Mouse (Mus musculus) embryonic facial prominence, embryonic 10.5 days (tissue): ENCODE data around the gene Zg16. TPM values are rescaled to one million over a fixed set of nuclear protein-coding genes. Genes with fewer than 3 reads are reported as not detected.

Source experiments
- DNase-seq: peaks from one replicate; pipeline ENCODE4 v3.0.0-alpha.2; 2017; ENCODE audit warnings: low spot score
- H3K27ac ChIP-seq: fragments of 300-500 bp; sonication (generic); replicated peaks from 2 replicates; pipeline ENCODE4 v1.5.1; 2016; ENCODE audit warnings: mild to moderate bottlenecking
- H3K27me3 ChIP-seq: fragments of 300-500 bp; sonication (generic); replicated peaks from 2 replicates; pipeline ENCODE4 v1.6.1; 2016; ENCODE audit warnings: low read depth, mild to moderate bottlenecking; ENCODE audit not compliant: poor library complexity, severe bottlenecking
- H3K36me3 ChIP-seq: fragments of 300-500 bp; sonication (generic); replicated peaks from 2 replicates; pipeline ENCODE4 v1.6.1; 2016; ENCODE audit warnings: mild to moderate bottlenecking, moderate library complexity
- H3K4me1 ChIP-seq: fragments of 300-500 bp; sonication (generic); 2 replicates; pipeline ENCODE4 v1.6.1; 2016
- H3K4me3 ChIP-seq: fragments of 300-500 bp; sonication (generic); 2 replicates; pipeline ENCODE4 v1.5.1; 2016; ENCODE audit warnings: mild to moderate bottlenecking, moderate library complexity
- H3K9me3 ChIP-seq: fragments of 300-500 bp; sonication (generic); 2 replicates; pipeline ENCODE4 v1.6.1; 2016; ENCODE audit warnings: mild to moderate bottlenecking
- WGBS: fragments of 180-500 bp; shearing (Covaris S2); methylation state at CpG from one replicate; pipeline ENCODE4 v1.1.7; 2016; 5-methylcytosine and 5-hydroxymethylcytosine counted together
- polyA plus RNA-seq: library from polyadenylated mRNA; unstranded; fragments of >200 nt; fragmentation: Nextera tagmentation; extraction: Ambion mirVana; gene quantifications from 2 replicates; pipeline ENCODE4 v1.2.1, GENCODE M21; 2016

Zg16 gene
- polyA plus RNA-seq, 1 experiment from 2014 or later, result not detected

- Histone ChIP-seq H3K27ac (peak overlapping the region; percentile 100), H3K9me3 (no peaks in the 10 kb centered on the region), H3K27me3 (no peaks in the 10 kb centered on the region), H3K4me3 (peak overlapping the region; percentile 86), H3K36me3 (peaks cover 80% of the 10 kb centered on the region), H3K4me1 (peaks cover 38% of the 10 kb centered on the region)
- whole genome bisulfite sequencing, result 72% methylated on average over 8 of the region's 8 CpGs
- no peak for DNase-seq
Observed at GRCm38 (mm10) chr7:127027885-127028284, 59.2 kb downstream of the Zg16 start.

GRCm38 (mm10) chr7:127026984-127027726 is 60.0 kb downstream of the Zg16 start, which contains the start of gene Maz:
Gene Maz (minus strand): TSS chr7:127027037.
- Histone ChIP-seq H3K9me3 (no peaks in the 10 kb centered on the region), H3K4me3 (peak within 1 kb of the TSS; percentile 86), H3K27ac (peak within 1 kb of the TSS; percentile 100), H3K27me3 (no peaks in the 10 kb centered on the region), H3K4me1 (peaks cover 45% of the 10 kb centered on the region), H3K36me3 (peaks cover 80% of the 10 kb centered on the region)
- WGBS, result under 1% methylated on average over 62 of the region's 63 CpGs
- DNase-seq, result peak; percentile 100

GRCm38 (mm10) chr7:127026616-127026983 is 60.5 kb downstream of the Zg16 start:
- H3K9me3 ChIP-seq, result no peaks in the 10 kb centered on the region
- peak overlapping the region; percentile 100 for H3K27ac ChIP-seq
- DNase-seq, result no peak
- H3K4me3 ChIP-seq, result peak overlapping the region; percentile 86
- peaks cover 80% of the 10 kb centered on the region for H3K36me3 ChIP-seq
- 3% methylated on average over 26 of the region's 48 CpGs for WGBS
- H3K27me3 ChIP-seq, result no peaks in the 10 kb centered on the region
- H3K4me1 ChIP-seq, result peaks cover 50% of the 10 kb centered on the region

GRCm38 (mm10) chr7:127026161-127026600 is 60.9 kb downstream of the Zg16 start:
- Histone ChIP-seq H3K36me3 (peaks cover 78% of the 10 kb centered on the region), H3K27ac (peak overlapping the region; percentile 100), H3K27me3 (no peaks in the 10 kb centered on the region), H3K4me3 (peak overlapping the region; percentile 86), H3K9me3 (no peaks in the 10 kb centered on the region), H3K4me1 (peaks cover 55% of the 10 kb centered on the region)
- under 1% methylated on average over 46 of the region's 48 CpGs for WGBS
- peak; percentile 86 for DNase-seq

GRCm38 (mm10) chr7:127025556-127026160 is 61.5 kb downstream of the Zg16 start:
- H3K4me1 ChIP-seq, result peaks cover 60% of the 10 kb centered on the region
- no peaks in the 10 kb centered on the region for H3K9me3 ChIP-seq
- H3K27me3 ChIP-seq, result no peaks in the 10 kb centered on the region
- peak overlapping the region; percentile 100 for H3K27ac ChIP-seq
- peaks cover 72% of the 10 kb centered on the region for H3K36me3 ChIP-seq
- H3K4me3 ChIP-seq, result peak overlapping the region; percentile 86
- under 1% methylated on average over 64 of the region's 65 CpGs for WGBS
- peak; percentile 71 for DNase-seq

GRCm38 (mm10) chr7:127024755-127025555 is 62.2 kb downstream of the Zg16 start:
- Histone ChIP-seq H3K36me3 (peaks cover 65% of the 10 kb centered on the region), H3K9me3 (no peaks in the 10 kb centered on the region), H3K27me3 (no peaks in the 10 kb centered on the region), H3K4me1 (peaks cover 67% of the 10 kb centered on the region), H3K27ac (peak overlapping the region; percentile 100), H3K4me3 (peak overlapping the region; percentile 86)
- peak; percentile 85 for DNase-seq
- WGBS, result under 1% methylated on average over 30 of the region's 30 CpGs

- peak overlapping the region; percentile 100 for H3K27ac ChIP-seq
Observed at GRCm38 (mm10) chr7:127023896-127024690, 63.0 kb downstream of the Zg16 start.

DNA sequence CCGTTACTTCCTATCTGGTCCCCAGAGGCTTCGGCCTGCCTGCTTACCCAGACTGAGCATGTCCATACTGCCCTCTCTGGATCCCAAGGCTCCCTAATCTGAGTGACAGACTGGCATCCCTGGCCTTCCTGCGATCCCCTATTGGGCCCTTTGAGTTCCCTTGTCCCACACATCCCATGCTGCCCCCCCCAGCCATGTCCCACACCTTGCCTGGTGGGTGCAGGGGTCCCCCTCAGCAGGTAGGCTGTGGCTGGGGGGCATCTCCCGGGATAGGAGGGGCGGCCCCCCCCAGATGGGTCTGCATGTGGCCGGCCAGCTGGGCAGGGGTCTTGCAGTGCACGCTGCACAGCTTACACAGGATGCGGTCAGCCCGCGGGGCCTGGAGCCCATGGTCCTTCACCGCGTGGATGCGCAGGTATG is 63.8 kb downstream of the Zg16 start:
- peak overlapping the region; percentile 86 for H3K4me3 ChIP-seq
- no peaks in the 10 kb centered on the region for H3K9me3 ChIP-seq
- WGBS, result 84% methylated on average over 13 of the region's 13 CpGs
- DNase-seq, result no peak
- H3K27me3 ChIP-seq, result no peaks in the 10 kb centered on the region
- H3K36me3 ChIP-seq, result peaks cover 55% of the 10 kb centered on the region
- peaks cover 83% of the 10 kb centered on the region for H3K4me1 ChIP-seq
- peak overlapping the region; percentile 100 for H3K27ac ChIP-seq

More at GRCm38 (mm10) chr7:127023896-127024690, 63.0 kb downstream of the Zg16 start:
- WGBS, result 37% methylated on average over 19 of the region's 19 CpGs
- H3K4me3 ChIP-seq, result peak overlapping the region; percentile 86
- no peak for DNase-seq
- H3K27me3 ChIP-seq, result no peaks in the 10 kb centered on the region
- no peaks in the 10 kb centered on the region for H3K9me3 ChIP-seq
- peaks cover 75% of the 10 kb centered on the region for H3K4me1 ChIP-seq
- H3K36me3 ChIP-seq, result peaks cover 63% of the 10 kb centered on the region

- WGBS, result 82% methylated on average over 7 of the region's 7 CpGs
- Histone ChIP-seq H3K4me1 (peaks cover 83% of the 10 kb centered on the region), H3K4me3 (peak overlapping the region; percentile 86)
Observed at GRCm38 (mm10) chr7:127022528-127023271, 64.4 kb downstream of the Zg16 start.

DNA sequence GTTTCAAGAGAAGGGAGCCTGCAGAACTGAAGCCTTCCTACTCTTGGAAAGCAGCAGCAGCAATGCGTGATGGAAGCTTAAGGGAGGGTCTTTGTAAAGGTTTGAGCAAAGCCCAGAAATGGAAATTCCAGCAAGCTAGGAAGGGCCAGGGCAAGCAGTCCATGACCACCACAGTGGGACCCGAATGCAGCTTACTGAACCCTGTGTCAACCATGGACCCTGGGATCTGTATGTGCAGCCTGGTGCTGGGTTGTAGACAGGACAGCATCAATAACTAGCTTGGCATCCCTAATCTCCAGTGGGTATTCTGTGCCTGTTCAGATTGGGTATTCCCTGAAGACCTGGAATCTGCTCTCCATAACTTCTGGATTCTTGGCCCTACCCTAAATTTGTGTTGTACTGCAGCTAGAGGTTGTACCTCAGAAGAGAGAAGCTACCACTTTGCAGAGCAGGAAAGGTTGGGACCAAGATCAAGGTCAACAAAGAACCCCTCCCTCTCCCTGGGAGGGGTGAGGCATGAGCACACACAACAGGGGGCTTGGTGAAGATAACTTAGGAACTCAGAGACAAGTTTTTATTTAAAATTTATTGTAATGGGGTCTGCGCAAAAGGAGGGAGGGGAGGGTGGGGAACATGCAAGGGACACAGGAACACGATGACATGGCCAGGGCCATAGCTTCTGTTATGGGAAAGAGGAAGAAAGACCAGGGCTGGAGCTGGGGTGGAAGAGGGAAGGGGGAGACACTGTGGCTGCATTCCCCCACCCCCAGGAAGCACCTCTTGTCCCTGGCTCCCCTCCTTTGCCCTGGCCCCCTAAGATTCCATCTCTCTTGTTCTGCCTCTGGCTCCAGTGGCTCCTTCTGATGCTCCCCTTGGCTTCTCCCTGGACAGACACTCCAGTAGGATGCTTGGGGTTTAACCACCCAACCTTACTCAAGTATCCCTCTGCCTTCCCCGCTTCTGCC is 65.3 kb downstream of the Zg16 start:
- 43% methylated on average over 5 of the region's 5 CpGs for WGBS
- Histone ChIP-seq H3K27me3 (no peaks in the 10 kb centered on the region), H3K9me3 (no peaks in the 10 kb centered on the region), H3K4me1 (peaks cover 84% of the 10 kb centered on the region), H3K4me3 (peak overlapping the region; percentile 86), H3K27ac (peak overlapping the region; percentile 86), H3K36me3 (peaks cover 47% of the 10 kb centered on the region)
- no peak for DNase-seq

More at GRCm38 (mm10) chr7:127022528-127023271, 64.4 kb downstream of the Zg16 start:
- Histone ChIP-seq H3K27me3 (no peaks in the 10 kb centered on the region), H3K9me3 (no peaks in the 10 kb centered on the region), H3K36me3 (peaks cover 49% of the 10 kb centered on the region), H3K27ac (peak overlapping the region; percentile 100)
- DNase-seq, result no peak
